Mouse (Mus musculus): Measurements from ENCODE around the gene Copz2. TPM values are rescaled to one million over a fixed set of nuclear protein-coding genes. Genes with fewer than 3 reads are reported as not detected.

The Copz2 gene
- polyA plus RNA-seq, 1 experiment from 2014 or later: 140 TPM

GRCm38 (mm10) chr11:96895886-96896285 lies 46.2 kb downstream of the Copz2 start:
- Histone ChIP-seq H3K27me3 (0 out of 2 replicates have a peak, but pooled peaks cover 4% of the 10 kb centered on the region), H3K36me3 (no peaks in the 10 kb centered on the region), H3K9ac (no peak overlapping the region), H3K4me3 (no peak overlapping the region), H3K27ac (no peak overlapping the region), H3K4me2 (replicated peaks) (no peak overlapping the region), H3K4me1 (peaks cover 6% of the 10 kb centered on the region; the same call in 1 of the 2 replicates), H3K9me3 (no peaks in the 10 kb centered on the region)
- WGBS: 79% methylated on average over 4 of the region's 4 CpGs
- ATAC-seq (ENCODE audit: low FRiP score, low read depth): no peak

GRCm38 (mm10) chr11:96899449-96900306 lies 50.0 kb downstream of the Copz2 start:
- Histone ChIP-seq H3K4me3 (no peak overlapping the region), H3K27ac (no peak overlapping the region), H3K36me3 (no peaks in the 10 kb centered on the region)

GRCm38 (mm10) chr11:96901332-96901731 lies 51.7 kb downstream of the Copz2 start:
- no peak overlapping the region for H3K27ac ChIP-seq
- no peak for ATAC-seq (ENCODE audit: low FRiP score, low read depth)
- no peak overlapping the region for H3K4me2 ChIP-seq (replicated peaks)
- peaks cover 5% of the 10 kb centered on the region; the same call in 1 of the 2 replicates for H3K36me3 ChIP-seq
- H3K9me3 ChIP-seq: no peaks in the 10 kb centered on the region
- 0 out of 2 replicates have a peak, but pooled peaks cover 9% of the 10 kb centered on the region for H3K27me3 ChIP-seq
- 51% methylated on average over 9 of the region's 9 CpGs for WGBS
- H3K4me1 ChIP-seq: peaks cover 24% of the 10 kb centered on the region
- no peak overlapping the region for H3K4me3 ChIP-seq
- no peak overlapping the region for H3K9ac ChIP-seq

More at GRCm38 (mm10) chr11:96899449-96900306, 50.0 kb downstream of the Copz2 start:
- Histone ChIP-seq H3K9me3 (no peaks in the 10 kb centered on the region), H3K4me2 (replicated peaks) (peak overlapping the region; percentile 9; the same call in 1 of the 2 replicates), H3K9ac (no peak overlapping the region), H3K27me3 (0 out of 2 replicates have a peak, but pooled peaks cover 9% of the 10 kb centered on the region), H3K4me1 (peaks cover 24% of the 10 kb centered on the region)
- WGBS: 40% methylated on average over 13 of the region's 13 CpGs
- ATAC-seq (ENCODE audit: low FRiP score, low read depth): no peak

- ATAC-seq (ENCODE audit: low FRiP score, low read depth): no peak
- H3K4me1 ChIP-seq: peaks cover 27% of the 10 kb centered on the region
- no peak overlapping the region; the same call in 1 of the 2 replicates for H3K4me2 ChIP-seq (replicated peaks)
- H3K36me3 ChIP-seq: peaks cover 21% of the 10 kb centered on the region
- no peaks in the 10 kb centered on the region for H3K9me3 ChIP-seq
- 20% methylated on average over 16 of the region's 16 CpGs for WGBS
- H3K4me3 ChIP-seq: no peak overlapping the region
- H3K9ac ChIP-seq: no peak overlapping the region
- H3K27me3 ChIP-seq: 0 out of 2 replicates have a peak, but pooled peaks cover 9% of the 10 kb centered on the region
- H3K27ac ChIP-seq: no peak overlapping the region
These were observed 53.3 kb downstream of the Copz2 start for GRCm38 (mm10) chr11:96902639-96903635.

GRCm38 (mm10) chr11:96906431-96907161 lies 56.9 kb downstream of the Copz2 start:
- Histone ChIP-seq H3K9me3 (no peaks in the 10 kb centered on the region), H3K27ac (no peak overlapping the region; the same call in 1 of the 2 replicates), H3K27me3 (0 out of 2 replicates have a peak, but pooled peaks cover 5% of the 10 kb centered on the region), H3K9ac (no peak overlapping the region; the same call in 1 of the 2 replicates), H3K4me1 (peaks cover 21% of the 10 kb centered on the region), H3K4me3 (no peak overlapping the region), H3K4me2 (replicated peaks) (no peak overlapping the region), H3K36me3 (peaks cover 47% of the 10 kb centered on the region)
- peak; percentile 33; the same call in 1 of the 2 replicates for ATAC-seq (ENCODE audit: low FRiP score, low read depth)
- WGBS: 48% methylated on average over 15 of the region's 15 CpGs

- Histone ChIP-seq H3K4me2 (replicated peaks) (no peak overlapping the region), H3K27me3 (0 out of 2 replicates have a peak, but pooled peaks cover under 1% of the 10 kb centered on the region), H3K9ac (no peak overlapping the region), H3K4me3 (no peak overlapping the region), H3K27ac (no peak overlapping the region), H3K4me1 (peaks cover 3% of the 10 kb centered on the region; the same call in 1 of the 2 replicates), H3K36me3 (peaks cover 55% of the 10 kb centered on the region), H3K9me3 (no peaks in the 10 kb centered on the region)
- WGBS: 91% methylated on average over 12 of the region's 12 CpGs
- ATAC-seq (ENCODE audit: low FRiP score, low read depth): no peak
These were observed 58.9 kb downstream of the Copz2 start for GRCm38 (mm10) chr11:96908594-96908993.

GRCm38 (mm10) chr11:96910003-96910402 lies 60.3 kb downstream of the Copz2 start:
- Histone ChIP-seq H3K4me2 (replicated peaks) (no peak overlapping the region), H3K27ac (no peak overlapping the region), H3K4me3 (no peak overlapping the region), H3K4me1 (peaks cover 8% of the 10 kb centered on the region), H3K36me3 (peaks cover 55% of the 10 kb centered on the region), H3K9ac (no peak overlapping the region), H3K27me3 (no peaks in the 10 kb centered on the region), H3K9me3 (no peaks in the 10 kb centered on the region)
- ATAC-seq (ENCODE audit: low FRiP score, low read depth): peak; percentile 38; the same call in 1 of the 2 replicates
- WGBS: 32% methylated on average over 7 of the region's 7 CpGs

MicroRNAs encoded within 50 kb of the gene (microRNA counts, 519-probe panel; counts per million panel counts)
- microRNA mmu-miR-152: 4,452 counts per million, percentile 85 among the panel's probes with 10 or more counts

Small RNA genes within 50 kb of the gene (microRNA-seq; reads per million reads assigned to microRNA genes)
- gene Mir152: 157 reads per million, percentile 59 among the genes with 10 or more reads in this experiment

Other genes starting within 250 kb of the Copz2 start
- gene Snx11, start 72.3 kb upstream of the Copz2 start, polyA plus RNA-seq (2015; fragmentation: Nextera tagmentation; extraction: Ambion mirVana): 22.2 and 22.3 TPM in 2 replicates
- 158 and 163 TPM in 2 replicates for gene Cbx1, start 60.7 kb upstream of the Copz2 start, polyA plus RNA-seq (2015; fragmentation: Nextera tagmentation; extraction: Ambion mirVana)
- gene Nfe2l1, start 19.9 kb upstream of the Copz2 start, polyA plus RNA-seq (2015; fragmentation: Nextera tagmentation; extraction: Ambion mirVana): 68.6 and 69.3 TPM in 2 replicates
- gene Cdk5rap3, start 66.6 kb downstream of the Copz2 start, polyA plus RNA-seq (2015; fragmentation: Nextera tagmentation; extraction: Ambion mirVana): 87.0 and 92.3 TPM in 2 replicates
- gene Prr15l, start 78.2 kb downstream of the Copz2 start, polyA plus RNA-seq (2015; fragmentation: Nextera tagmentation; extraction: Ambion mirVana): 0.60 and 0.97 TPM in 2 replicates
- 21.2 and 25.0 TPM in 2 replicates for gene Pnpo, start 94.1 kb downstream of the Copz2 start, polyA plus RNA-seq (2015; fragmentation: Nextera tagmentation; extraction: Ambion mirVana)
- 16.9 and 18.7 TPM in 2 replicates for gene Sp2, start 133.1 kb downstream of the Copz2 start, polyA plus RNA-seq (2015; fragmentation: Nextera tagmentation; extraction: Ambion mirVana)
- gene Sp6, start 163.5 kb downstream of the Copz2 start, polyA plus RNA-seq (2015; fragmentation: Nextera tagmentation; extraction: Ambion mirVana): 3.6 and 4.3 TPM in 2 replicates
- gene Scrn2, start 180.1 kb downstream of the Copz2 start, polyA plus RNA-seq (2015; fragmentation: Nextera tagmentation; extraction: Ambion mirVana): 27.2 and 27.7 TPM in 2 replicates
- 0.92 and 0.98 TPM in 2 replicates for gene Lrrc46, start 191.5 kb downstream of the Copz2 start, polyA plus RNA-seq (2015; fragmentation: Nextera tagmentation; extraction: Ambion mirVana)
- 81.9 and 83.2 TPM in 2 replicates for gene Mrpl10, start 191.7 kb downstream of the Copz2 start, polyA plus RNA-seq (2015; fragmentation: Nextera tagmentation; extraction: Ambion mirVana)
- gene Osbpl7, start 200.8 kb downstream of the Copz2 start, polyA plus RNA-seq (2015; fragmentation: Nextera tagmentation; extraction: Ambion mirVana): 8.9 and 10.1 TPM in 2 replicates